Mouse (Mus musculus) CH12.LX (cell line): ENCODE measurements around the gene Gls.

Source experiments
- BHLHE40 ChIP-seq: IDR thresholded peaks from 2 replicates; pipeline ENCODE4 v1.6.1; 2011; ENCODE audit warnings: mild to moderate bottlenecking, low read depth, low read length, improper control_type of control experiment
- JUND ChIP-seq: conservative IDR thresholded peaks from 2 replicates; pipeline ENCODE4 v1.6.1; 2011; ENCODE audit warnings: low read depth, low read length, improper control_type of control experiment
- MEF2A ChIP-seq: IDR thresholded peaks from 2 replicates; pipeline ENCODE4 v1.6.1; 2014; ENCODE audit warnings: low read depth, mild to moderate bottlenecking, inconsistent platforms, low read length, improper control_type of control experiment, borderline replicate concordance
- MXI1 ChIP-seq: IDR thresholded peaks from 2 replicates; pipeline ENCODE4 v1.6.1; 2011; ENCODE audit warnings: mild to moderate bottlenecking, low read depth, low read length, improper control_type of control experiment
- ZC3H11A ChIP-seq: IDR thresholded peaks from 2 replicates; pipeline ENCODE4 v1.6.1; 2012; ENCODE audit warnings: low read depth, mild to moderate bottlenecking, inconsistent platforms, low read length, improper control_type of control experiment

DNA sequence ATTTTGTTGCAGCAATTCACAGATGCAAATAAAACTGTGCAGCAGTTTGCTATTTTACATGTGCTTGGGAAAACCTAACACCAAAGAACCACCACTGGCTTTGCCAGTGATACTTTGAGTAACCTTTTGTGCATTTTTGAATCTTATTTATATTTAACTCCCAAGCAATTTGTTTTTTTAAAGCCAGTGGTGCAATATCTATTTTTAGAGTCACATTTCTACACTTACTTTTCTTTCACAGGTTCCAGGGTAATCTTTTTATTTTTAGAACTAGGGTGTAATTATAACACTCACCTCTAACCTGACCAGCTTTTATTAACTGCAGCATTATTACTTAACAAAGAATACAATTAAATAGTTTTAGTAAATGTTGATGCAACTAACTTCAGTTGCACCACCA, 51.0 kb downstream of the Gls start:
- TF ChIP-seq BHLHE40: no peak
- TF ChIP-seq JUND: no peak
- TF ChIP-seq MEF2A: no peak
- TF ChIP-seq MXI1: no peak
- TF ChIP-seq ZC3H11A: no peak
